Mouse (Mus musculus): ENCODE results near the gene Pigg. TPM values are rescaled to one million over a fixed set of nuclear protein-coding genes. Genes with fewer than 3 reads are reported as not detected.

The Pigg gene
- polyA plus RNA-seq, 2 experiments = 2.4 to 5.8 TPM

DNA sequence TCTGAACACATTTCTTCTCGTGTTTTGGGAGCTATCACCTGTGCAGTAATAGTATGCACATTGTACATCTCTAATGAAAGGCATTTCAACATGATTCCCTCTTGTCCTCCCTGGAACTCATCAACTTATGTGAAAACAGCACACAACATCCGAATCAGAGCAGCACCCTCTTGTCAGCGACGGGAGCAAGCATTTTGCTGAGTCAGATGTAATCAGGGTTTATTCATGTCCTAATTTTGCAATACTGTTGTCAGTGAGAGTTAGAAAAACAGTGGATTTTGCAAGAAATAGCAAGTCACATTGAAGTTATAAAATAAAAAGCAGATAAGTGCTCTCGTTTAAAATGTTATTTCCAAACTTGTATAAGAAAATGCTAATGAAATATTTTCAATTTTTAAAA is 61.7 kb downstream of the Pigg start:
- Histone ChIP-seq H3K4me1 (ENCODE audit: control insufficient read depth, insufficient read depth, low read length) (peaks cover 5% of the 10 kb centered on the region), H3K4me3 (replicated peaks; ENCODE audit: low read length) (no peak overlapping the region), H3K9ac (ENCODE audit: low read depth, low read length, severe bottlenecking) (no peak overlapping the region), H3K27ac (replicated peaks; ENCODE audit: low read depth, low read length) (no peak overlapping the region), H3K4me2 (replicated peaks; ENCODE audit: low read depth, low read length, severe bottlenecking) (no peak overlapping the region), H3K9me3 (ENCODE audit: control insufficient read depth, low read length) (no peaks in the 10 kb centered on the region), H3K36me3 (ENCODE audit: control insufficient read depth, insufficient read depth, low read length) (no peaks in the 10 kb centered on the region), H3K27me3 (ENCODE audit: control insufficient read depth, insufficient read depth, low read length) (peaks cover 37% of the 10 kb centered on the region)
- no peak for TF ChIP-seq POLR2A (IDR thresholded peaks at IDR 0.05; ENCODE audit: borderline replicate concordance, extremely low read depth, insufficient read depth, insufficient read length)
- no peak for DNase-seq (ENCODE audit: low spot score)
- no peak for ATAC-seq (ENCODE audit: low FRiP score, low read depth)
- 67% methylated on average over 5 of the region's 5 CpGs for WGBS

GRCm38 (mm10) chr5:108376059-108376458 is 63.6 kb downstream of the Pigg start:
- ATAC-seq (ENCODE audit: low FRiP score, low read depth) = no peak
- 52% methylated on average over 1 of the region's 1 CpGs for WGBS
- Histone ChIP-seq H3K4me3 (replicated peaks; ENCODE audit: low read length) (no peak overlapping the region), H3K4me1 (ENCODE audit: control insufficient read depth, insufficient read depth, low read length) (no peaks in the 10 kb centered on the region), H3K9me3 (ENCODE audit: control insufficient read depth, low read length) (no peaks in the 10 kb centered on the region), H3K4me2 (replicated peaks; ENCODE audit: low read depth, low read length, severe bottlenecking) (no peak overlapping the region), H3K36me3 (ENCODE audit: control insufficient read depth, insufficient read depth, low read length) (no peaks in the 10 kb centered on the region), H3K27me3 (ENCODE audit: control insufficient read depth, insufficient read depth, low read length) (peaks cover 17% of the 10 kb centered on the region), H3K9ac (ENCODE audit: low read depth, low read length, severe bottlenecking) (no peak overlapping the region), H3K27ac (replicated peaks; ENCODE audit: low read depth, low read length) (no peak overlapping the region)
- no peak for DNase-seq (ENCODE audit: low spot score)
- no peak for TF ChIP-seq POLR2A (IDR thresholded peaks at IDR 0.05; ENCODE audit: borderline replicate concordance, extremely low read depth, insufficient read depth, insufficient read length)

DNA sequence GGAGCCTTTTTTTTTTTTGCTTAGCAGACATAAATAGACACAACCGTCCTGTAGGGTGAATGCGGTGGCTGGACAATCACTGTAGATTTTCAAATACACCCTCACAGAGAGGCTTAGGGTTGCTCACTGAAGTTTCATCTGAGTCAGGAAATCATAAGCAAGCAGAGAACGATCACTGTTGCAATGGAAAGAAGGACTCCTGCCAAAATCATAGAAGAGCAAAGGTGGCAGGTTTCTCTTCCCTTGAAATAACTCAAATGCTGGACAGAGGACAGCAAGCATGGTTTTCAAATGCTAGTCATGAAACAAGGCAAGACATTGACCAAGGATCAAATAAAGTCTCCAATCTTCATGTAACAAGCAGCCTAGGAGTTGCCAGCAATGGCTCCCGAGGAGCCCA is 65.9 kb downstream of the Pigg start:
- H3K36me3 ChIP-seq (ENCODE audit: control insufficient read depth, insufficient read depth, low read length) = no peaks in the 10 kb centered on the region
- ATAC-seq (ENCODE audit: low FRiP score, low read depth) = no peak

GRCm38 (mm10) chr5:108385632-108386031 is 73.2 kb downstream of the Pigg start:
- no peak for TF ChIP-seq POLR2A (IDR thresholded peaks at IDR 0.05; ENCODE audit: borderline replicate concordance, extremely low read depth, insufficient read depth, insufficient read length)
- Histone ChIP-seq H3K27ac (replicated peaks; ENCODE audit: low read depth, low read length) (no peak overlapping the region), H3K9me3 (ENCODE audit: control insufficient read depth, low read length) (no peaks in the 10 kb centered on the region), H3K9ac (ENCODE audit: low read depth, low read length, severe bottlenecking) (no peak overlapping the region), H3K36me3 (ENCODE audit: control insufficient read depth, insufficient read depth, low read length) (no peaks in the 10 kb centered on the region), H3K4me3 (replicated peaks; ENCODE audit: low read length) (no peak overlapping the region), H3K4me1 (ENCODE audit: control insufficient read depth, insufficient read depth, low read length) (no peaks in the 10 kb centered on the region), H3K27me3 (ENCODE audit: control insufficient read depth, insufficient read depth, low read length) (no peaks in the 10 kb centered on the region), H3K4me2 (replicated peaks; ENCODE audit: low read depth, low read length, severe bottlenecking) (no peak overlapping the region)
- no peak for DNase-seq (ENCODE audit: low spot score)
- 79% methylated on average over 2 of the region's 2 CpGs for WGBS
- ATAC-seq (ENCODE audit: low FRiP score, low read depth) = no peak

More for the DNA sequence above, 65.9 kb downstream of the Pigg start:
- no peak overlapping the region for H3K4me3 ChIP-seq (replicated peaks; ENCODE audit: low read length)
- H3K4me1 ChIP-seq (ENCODE audit: control insufficient read depth, insufficient read depth, low read length) = no peaks in the 10 kb centered on the region
- no peak overlapping the region for H3K27ac ChIP-seq (replicated peaks; ENCODE audit: low read depth, low read length)
- no peak for DNase-seq (ENCODE audit: low spot score)
- H3K9me3 ChIP-seq (ENCODE audit: control insufficient read depth, low read length) = no peaks in the 10 kb centered on the region
- H3K27me3 ChIP-seq (ENCODE audit: control insufficient read depth, insufficient read depth, low read length) = no peaks in the 10 kb centered on the region
- H3K9ac ChIP-seq (ENCODE audit: low read depth, low read length, severe bottlenecking) = no peak overlapping the region
- TF ChIP-seq POLR2A (IDR thresholded peaks at IDR 0.05; ENCODE audit: borderline replicate concordance, extremely low read depth, insufficient read depth, insufficient read length) = no peak
- H3K4me2 ChIP-seq (replicated peaks; ENCODE audit: low read depth, low read length, severe bottlenecking) = no peak overlapping the region
- 82% methylated on average over 4 of the region's 4 CpGs for WGBS

GRCm38 (mm10) chr5:108386449-108386848 is 74.0 kb downstream of the Pigg start:
- Histone ChIP-seq H3K9me3 (ENCODE audit: control insufficient read depth, low read length) (no peaks in the 10 kb centered on the region), H3K27me3 (ENCODE audit: control insufficient read depth, insufficient read depth, low read length) (no peaks in the 10 kb centered on the region), H3K9ac (ENCODE audit: low read depth, low read length, severe bottlenecking) (no peak overlapping the region), H3K4me3 (replicated peaks; ENCODE audit: low read length) (no peak overlapping the region), H3K4me1 (ENCODE audit: control insufficient read depth, insufficient read depth, low read length) (no peaks in the 10 kb centered on the region), H3K36me3 (ENCODE audit: control insufficient read depth, insufficient read depth, low read length) (no peaks in the 10 kb centered on the region), H3K4me2 (replicated peaks; ENCODE audit: low read depth, low read length, severe bottlenecking) (no peak overlapping the region), H3K27ac (replicated peaks; ENCODE audit: low read depth, low read length) (no peak overlapping the region)
- DNase-seq (ENCODE audit: low spot score) (no peak), ATAC-seq (ENCODE audit: low FRiP score, low read depth) (no peak)
- no peak for TF ChIP-seq POLR2A (IDR thresholded peaks at IDR 0.05; ENCODE audit: borderline replicate concordance, extremely low read depth, insufficient read depth, insufficient read length)
- WGBS = 69% methylated on average over 4 of the region's 4 CpGs

DNA sequence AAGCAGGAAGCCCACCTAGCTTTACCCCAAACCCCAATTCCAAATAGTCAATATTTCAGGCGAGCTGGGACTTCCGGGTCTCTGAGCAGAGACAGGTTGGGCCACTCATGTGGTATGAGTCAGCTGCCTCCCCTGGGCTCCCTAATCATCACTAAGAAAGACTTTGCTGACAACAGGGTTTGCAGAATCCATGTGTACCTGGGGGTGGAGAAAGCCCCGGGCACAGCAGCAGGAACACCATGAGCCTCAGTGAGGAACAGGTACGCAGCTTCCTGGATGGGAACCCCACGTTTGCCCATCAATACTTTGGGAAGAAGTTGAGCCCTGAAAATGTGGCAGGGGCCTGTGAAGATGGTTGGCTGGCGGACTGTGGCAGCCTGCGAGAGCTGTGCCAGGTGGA is 75.8 kb downstream of the Pigg start, which contains the start of gene Pde6b:
TSS of gene Pde6b (plus strand) at position 191 of the 400 bp plus-strand sequence.
- Histone ChIP-seq H3K4me2 (replicated peaks; ENCODE audit: low read depth, low read length, severe bottlenecking) (no peak within 1 kb of the TSS), H3K9ac (ENCODE audit: low read depth, low read length, severe bottlenecking) (no peak within 1 kb of the TSS), H3K27me3 (ENCODE audit: control insufficient read depth, insufficient read depth, low read length) (no peaks in the 10 kb centered on the region), H3K27ac (replicated peaks; ENCODE audit: low read depth, low read length) (no peak within 1 kb of the TSS), H3K36me3 (ENCODE audit: control insufficient read depth, insufficient read depth, low read length) (no peaks in the 10 kb centered on the region), H3K4me1 (ENCODE audit: control insufficient read depth, insufficient read depth, low read length) (no peaks in the 10 kb centered on the region), H3K9me3 (ENCODE audit: control insufficient read depth, low read length) (no peaks in the 10 kb centered on the region), H3K4me3 (replicated peaks; ENCODE audit: low read length) (no peak within 1 kb of the TSS)
- no peak for DNase-seq (ENCODE audit: low spot score)
- TF ChIP-seq POLR2A (IDR thresholded peaks at IDR 0.05; ENCODE audit: borderline replicate concordance, extremely low read depth, insufficient read depth, insufficient read length) = no peak
- WGBS = 77% methylated on average over 7 of the region's 7 CpGs
- ATAC-seq (ENCODE audit: low FRiP score, low read depth) = no peak
